Mouse (Mus musculus) cerebellum, adult 2 months (tissue): Measurements from ENCODE around the gene Spink4.

Experiments used
- CTCF ChIP-seq: fragments of 200-500 bp; IDR thresholded peaks from 2 replicates; pipeline ENCODE4 v1.5.1; 2011; ENCODE audit warnings: low read depth, mild to moderate bottlenecking, control low read depth, low read length, moderate library complexity, borderline replicate concordance; ENCODE audit not compliant: insufficient read depth
- POLR2A ChIP-seq: fragments of 200-500 bp; IDR thresholded peaks from 2 replicates; pipeline ENCODE4 v1.6.1; 2011; ENCODE audit warnings: low read length, control low read depth, borderline replicate concordance; ENCODE audit not compliant: insufficient read depth

DNA sequence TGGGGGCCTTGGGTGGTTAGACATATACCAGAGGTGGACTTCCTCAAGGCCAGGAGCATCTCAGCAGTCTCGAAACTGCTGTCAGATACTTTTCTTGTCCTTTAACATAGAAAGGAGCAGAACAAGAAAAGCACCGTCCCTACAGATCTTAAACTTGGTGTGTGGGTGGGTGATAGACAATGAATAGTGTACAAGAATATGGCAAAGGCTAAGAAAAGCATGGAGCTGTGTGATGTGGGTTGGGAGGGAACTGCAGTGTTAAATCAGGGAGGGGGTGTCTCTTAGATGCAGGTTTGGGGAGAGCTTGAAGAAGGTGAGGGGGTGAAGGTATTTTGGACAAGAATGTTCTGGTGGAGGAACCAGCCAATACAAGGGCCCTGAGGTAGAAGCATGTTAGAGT, 724 bp downstream of the Spink4 start:
- TF ChIP-seq CTCF = no peak
- no peak for TF ChIP-seq POLR2A
